Comparison of ENCODE assay signal across 27 mouse cellular contexts in the genomic region with DNA sequence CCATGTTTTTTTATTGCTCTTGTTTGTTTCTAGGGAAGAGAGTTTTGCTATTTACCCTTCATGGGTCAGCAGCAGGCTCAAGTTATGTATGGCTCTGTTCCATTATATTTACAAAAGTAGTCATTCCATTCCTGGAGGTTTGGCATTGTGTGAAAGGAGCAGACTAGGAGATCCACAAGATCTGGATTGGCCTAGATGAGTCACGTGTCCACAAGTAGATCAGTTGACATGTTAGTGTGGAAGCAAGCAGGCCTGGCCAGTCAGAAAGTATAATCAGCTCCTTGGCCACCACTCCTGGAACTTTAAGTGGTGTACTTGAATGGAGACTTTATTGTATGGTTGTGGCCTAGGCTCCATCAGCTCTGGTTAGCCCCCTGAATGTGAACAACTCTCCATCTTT. TPM values are rescaled to one million over a fixed set of nuclear protein-coding genes. Genes with fewer than 3 reads are reported as not detected.
DNase-seq lines count a peak whose midpoint lies in the region; ATAC-seq and TF ChIP-seq lines count a peak whose summit lies in the region.
"Had no signal": no experiment of that assay in that cellular context is flagged by ENCODE, and none has a peak within 500 bp of the region (broad histone marks: within the 10 kb centered on the region; RNA-seq: fewer than 3 reads in every experiment).

No protein-coding gene starts in this region.

- no peak overlapping the region for H3K9ac ChIP-seq in heart, embryonic 12.5 days
- H3K9ac ChIP-seq in liver, postnatal 0 days (replicated peaks): no peak overlapping the region
- H3K9ac ChIP-seq in liver, embryonic 12.5 days: no peak overlapping the region
- H3K9ac ChIP-seq in kidney, embryonic 16.5 days (replicated peaks; ENCODE audit: low read length): no peak overlapping the region
- H3K9ac ChIP-seq: embryonic facial prominence, embryonic 12.5 days; forebrain, embryonic 12.5 days; lung, embryonic 14.5 days had no signal

- peaks cover 31% of the 10 kb centered on the region for H3K4me1 ChIP-seq in heart, embryonic 10.5 days
- H3K4me1 ChIP-seq in heart, embryonic 12.5 days (replicated peaks): peaks cover 13% of the 10 kb centered on the region
- peaks cover 11% of the 10 kb centered on the region; the same call in 1 of the 2 replicates for H3K4me1 ChIP-seq in liver, postnatal 0 days (ENCODE audit: insufficient read depth)
- H3K4me1 ChIP-seq in liver, embryonic 12.5 days: no peaks in the 10 kb centered on the region
- H3K4me1 ChIP-seq in kidney, embryonic 16.5 days (ENCODE audit: insufficient read depth, low read length): peaks cover 46% of the 10 kb centered on the region
- H3K4me1 ChIP-seq: forebrain, embryonic 12.5 days; midbrain, embryonic 10.5 days had no signal

- peak; percentile 53 for DNase-seq in heart, embryonic 10.5 days (ENCODE audit: low spot score)
- no peak for DNase-seq in liver, postnatal 0 days
- no peak for DNase-seq in c-Kit-positive CD71-positive TER-119-positive erythroid progenitor cells, embryonic 14.5 days (ENCODE audit: low spot score)
- DNase-seq in gastrocnemius, postnatal 36 days: no peak
- DNase-seq: adrenal gland, adult 8-10 months; cerebellum, adult 18-20 months; cerebellum, postnatal 14 days; gastrocnemius, adult 2 months; heart, postnatal 14 days; layer of hippocampus, postnatal 36 days; lung, embryonic 14.5 days; lung, postnatal 4 days; right cerebral cortex, postnatal 14 days had no signal

- TF ChIP-seq EP300 in liver, postnatal 0 days (IDR thresholded peaks at IDR 0.05; ENCODE audit: low read depth): no peak

- WGBS in heart, embryonic 10.5 days: 58% methylated on average over 1 of the region's 1 CpGs
- WGBS in heart, embryonic 12.5 days: 62% methylated on average over 1 of the region's 1 CpGs
- 78% methylated on average over 1 of the region's 1 CpGs for WGBS in liver, postnatal 0 days (ENCODE audit: insufficient replicate concordance)
- 66% methylated on average over 1 of the region's 1 CpGs for WGBS in liver, embryonic 12.5 days (ENCODE audit: insufficient replicate concordance)
- WGBS in kidney, embryonic 16.5 days: 82% methylated on average over 1 of the region's 1 CpGs

- no peak for ATAC-seq in heart, embryonic 12.5 days (ENCODE audit: insufficient number of reproducible peaks, low FRiP score)
- ATAC-seq in liver, postnatal 0 days: peak; percentile 45
- ATAC-seq in liver, embryonic 12.5 days: no peak
- no peak for ATAC-seq in kidney, embryonic 16.5 days (ENCODE audit: low FRiP score, low TSS enrichment)
- ATAC-seq in megakaryocyte progenitor cell, adult 5-6 weeks (replicated peaks; ENCODE audit: poor library complexity): no peak
- ATAC-seq: CD4-positive, CD25-positive, alpha-beta regulatory T cell, adult 4 months; hindbrain, postnatal 0 days; intestine, embryonic 16.5 days had no signal

- no peaks in the 10 kb centered on the region for H3K9me3 ChIP-seq in heart, embryonic 10.5 days
- H3K9me3 ChIP-seq in heart, embryonic 12.5 days (replicated peaks): no peaks in the 10 kb centered on the region
- no peaks in the 10 kb centered on the region for H3K9me3 ChIP-seq in liver, postnatal 0 days (ENCODE audit: low read length)
- H3K9me3 ChIP-seq in liver, embryonic 12.5 days (replicated peaks): no peaks in the 10 kb centered on the region
- H3K9me3 ChIP-seq in kidney, embryonic 16.5 days (ENCODE audit: low read length): no peaks in the 10 kb centered on the region
- H3K9me3 ChIP-seq: embryonic facial prominence, embryonic 12.5 days; forebrain, embryonic 12.5 days; midbrain, embryonic 10.5 days had no signal

- no peak overlapping the region for H3K4me3 ChIP-seq in heart, embryonic 10.5 days
- H3K4me3 ChIP-seq in heart, embryonic 12.5 days: no peak overlapping the region
- no peak overlapping the region for H3K4me3 ChIP-seq in liver, postnatal 0 days (ENCODE audit: low read depth, low read length)
- H3K4me3 ChIP-seq in liver, embryonic 12.5 days: no peak overlapping the region
- H3K4me3 ChIP-seq in kidney, embryonic 16.5 days (ENCODE audit: low read length): no peak overlapping the region
- H3K4me3 ChIP-seq: embryonic facial prominence, embryonic 12.5 days; erythroblast, embryonic 14.5 days; forebrain, embryonic 12.5 days; gastrocnemius, adult 2 months; layer of hippocampus, adult 2 months; midbrain, embryonic 10.5 days had no signal

- no peak overlapping the region for H3K4me2 ChIP-seq in heart, embryonic 12.5 days
- no peak overlapping the region for H3K4me2 ChIP-seq in liver, postnatal 0 days (ENCODE audit: low read depth, low read length)
- H3K4me2 ChIP-seq in liver, embryonic 12.5 days: no peak overlapping the region
- H3K4me2 ChIP-seq in kidney, embryonic 16.5 days (replicated peaks; ENCODE audit: low read depth, low read length): 0 out of 2 replicates have a peak overlapping the region, but pooled peaks have one; percentile 5
- H3K4me2 ChIP-seq: embryonic facial prominence, embryonic 12.5 days; forebrain, embryonic 12.5 days; heart, embryonic 11.5 days; liver, embryonic 11.5 days; lung, embryonic 14.5 days had no signal

- no peaks in the 10 kb centered on the region for H3K36me3 ChIP-seq in heart, embryonic 10.5 days
- H3K36me3 ChIP-seq in heart, embryonic 12.5 days: no peaks in the 10 kb centered on the region
- H3K36me3 ChIP-seq in liver, postnatal 0 days (replicated peaks; ENCODE audit: insufficient read depth, low read length): no peaks in the 10 kb centered on the region
- H3K36me3 ChIP-seq in liver, embryonic 12.5 days: no peaks in the 10 kb centered on the region
- H3K36me3 ChIP-seq in kidney, embryonic 16.5 days (ENCODE audit: insufficient read depth, low read length): no peaks in the 10 kb centered on the region
- H3K36me3 ChIP-seq: embryonic facial prominence, embryonic 12.5 days; forebrain, embryonic 12.5 days; midbrain, embryonic 10.5 days had no signal

- TF ChIP-seq CTCF in liver, postnatal 0 days (IDR thresholded peaks at IDR 0.05; ENCODE audit: low read depth): no peak

- H3K27me3 ChIP-seq in heart, embryonic 10.5 days (ENCODE audit: insufficient read depth, poor library complexity, severe bottlenecking): no peaks in the 10 kb centered on the region
- H3K27me3 ChIP-seq in heart, embryonic 12.5 days (replicated peaks): no peaks in the 10 kb centered on the region
- H3K27me3 ChIP-seq in liver, postnatal 0 days (ENCODE audit: insufficient read depth, low read length): no peaks in the 10 kb centered on the region
- no peaks in the 10 kb centered on the region for H3K27me3 ChIP-seq in liver, embryonic 12.5 days (replicated peaks)
- H3K27me3 ChIP-seq in kidney, embryonic 16.5 days (ENCODE audit: insufficient read depth, low read length): no peaks in the 10 kb centered on the region
- H3K27me3 ChIP-seq: embryonic facial prominence, embryonic 12.5 days; forebrain, embryonic 12.5 days had no signal

- intact Hi-C loops in gastrocnemius, postnatal 36 days (cut with DNase I): no loop called here

- no peak overlapping the region for H3K27ac ChIP-seq in heart, embryonic 10.5 days
- H3K27ac ChIP-seq in heart, embryonic 12.5 days (ENCODE audit: poor library complexity, severe bottlenecking): no peak overlapping the region
- H3K27ac ChIP-seq in liver, postnatal 0 days (ENCODE audit: low read depth): peak overlapping the region; percentile 41
- no peak overlapping the region for H3K27ac ChIP-seq in liver, embryonic 12.5 days
- H3K27ac ChIP-seq in kidney, embryonic 16.5 days (ENCODE audit: low read length): peak overlapping the region; percentile 40; the same call in 1 of the 2 replicates
- H3K27ac ChIP-seq: embryonic facial prominence, embryonic 12.5 days; forebrain, embryonic 12.5 days; gastrocnemius, adult 2 months; hindbrain, postnatal 0 days; layer of hippocampus, adult 2 months; midbrain, embryonic 10.5 days had no signal

RNA-seq across cellular contexts. Expression of gene Fzd4, which starts 25.2 kb away (rescaled TPM):
- 9.2 and 9.7 TPM in 2 replicates for polyA plus RNA-seq in heart, embryonic 10.5 days (2016; fragmentation: Nextera tagmentation; extraction: Ambion mirVana)
- 10.5 and 11.0 TPM in 2 replicates for polyA plus RNA-seq in heart, embryonic 12.5 days (2016; fragmentation: Nextera tagmentation; extraction: Ambion mirVana)
- polyA plus RNA-seq in liver, postnatal 0 days (2015; fragmentation: Nextera tagmentation; extraction: Ambion mirVana): 4.5 and 4.7 TPM in 2 replicates
- 3.5 and 4.5 TPM in 2 replicates for polyA plus RNA-seq in liver, embryonic 12.5 days (2016; fragmentation: Nextera tagmentation; extraction: Ambion mirVana)
- 28.1 and 31.0 TPM in 2 replicates for polyA plus RNA-seq in kidney, embryonic 16.5 days (2015; fragmentation: Nextera tagmentation; extraction: Ambion mirVana)
- total RNA-seq in gastrocnemius, postnatal 36 days (2021): 10 to 100 TPM; 15.1 to 38.5 TPM
- 0.54 and 0.81 TPM in 2 replicates for total RNA-seq in megakaryocyte progenitor cell, adult 5-6 weeks (2015)
- total RNA-seq in megakaryocyte progenitor cell, adult 5-6 weeks (2017): 0.24 and 0.79 TPM in 2 replicates
- polyA plus RNA-seq: CD4-positive, CD25-positive, alpha-beta regulatory T cell, adult 4 months; erythroblast, embryonic 14.5 days had no signal

RNA-seq across cellular contexts. Expression of gene Tmem135, which starts 25.3 kb away (rescaled TPM):
- 29.2 and 30.1 TPM in 2 replicates for polyA plus RNA-seq in heart, embryonic 10.5 days (2016; fragmentation: Nextera tagmentation; extraction: Ambion mirVana)
- 30.2 and 31.2 TPM in 2 replicates for polyA plus RNA-seq in heart, embryonic 12.5 days (2016; fragmentation: Nextera tagmentation; extraction: Ambion mirVana)
- 31.7 and 32.4 TPM in 2 replicates for polyA plus RNA-seq in liver, postnatal 0 days (2015; fragmentation: Nextera tagmentation; extraction: Ambion mirVana)
- polyA plus RNA-seq in liver, embryonic 12.5 days (2016; fragmentation: Nextera tagmentation; extraction: Ambion mirVana): 16.0 and 16.7 TPM in 2 replicates
- polyA plus RNA-seq in kidney, embryonic 16.5 days (2015; fragmentation: Nextera tagmentation; extraction: Ambion mirVana): 37.6 and 39.9 TPM in 2 replicates
- 10 to 100 TPM; 15.5 to 18.3 TPM for total RNA-seq in gastrocnemius, postnatal 36 days (2021)
- total RNA-seq in megakaryocyte progenitor cell, adult 5-6 weeks (2015): 25.2 and 28.9 TPM in 2 replicates
- 20.2 and 22.0 TPM in 2 replicates for total RNA-seq in megakaryocyte progenitor cell, adult 5-6 weeks (2017)

Comparison
In these comparisons a context has a peak if more than half of its experiments do, and no peak if none do; other contexts are left out.
1. H3K27ac ChIP-seq: peak in liver, postnatal 0 days (single experiment) and kidney, embryonic 16.5 days (single experiment); none in heart, embryonic 10.5 days (single experiment), heart, embryonic 12.5 days (single experiment) and liver, embryonic 12.5 days (single experiment).